Mouse (Mus musculus): ENCODE measurements at regions not wholly inside any gene's neighbourhood (a gene's known extent, or its start where the extent isn't known, plus 50 kb on each side); places are given as distances from the start of the nearest gene placed in this dataset.

DNA sequence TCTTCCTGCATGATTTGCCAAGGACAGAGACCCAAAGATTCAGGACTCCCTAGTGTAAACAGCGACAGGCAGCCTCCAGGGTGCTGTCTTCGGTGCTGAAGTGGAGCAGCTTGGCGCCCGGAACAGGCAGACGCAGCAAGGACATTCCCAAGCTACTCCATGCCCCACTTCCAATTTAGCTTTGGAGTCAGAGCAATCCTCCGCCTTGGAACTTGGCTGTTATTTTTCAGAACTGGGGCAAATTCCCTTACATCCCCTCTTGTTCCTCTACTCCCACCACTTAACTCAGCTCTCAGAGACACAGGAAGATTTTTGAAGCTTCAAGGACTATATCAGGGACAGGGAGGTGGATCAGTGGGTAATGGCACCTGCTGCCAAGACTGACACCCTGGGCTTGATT is 464.6 kb downstream of the Prss52 start:
- no peak for TF ChIP-seq CTCF (IDR thresholded peaks at IDR 0.05; ENCODE audit: control insufficient read depth, insufficient read depth, insufficient replicate concordance, low read depth, low read length)
- no peak for TF ChIP-seq POLR2A (IDR thresholded peaks at IDR 0.05; ENCODE audit: control insufficient read depth, low read depth, low read length)

All from testis, adult 2 months (tissue).